Mouse (Mus musculus) cerebellum, adult (tissue): ENCODE results near the gene Btbd3.
A peak's percentile ranks its signal among the peaks of the same experiment; 100 is the strongest.

Experiments
- ATAC-seq: cut with Nextera tagmentation; 2 replicates; pipeline ENCODE4 v1.9.2; 2017; ENCODE audit warnings: mild to moderate bottlenecking, moderate library complexity, mixed read lengths; ENCODE audit not compliant: insufficient number of reproducible peaks, low FRiP score, low TSS enrichment

The Btbd3 gene

GRCm38 (mm10) chr2:138365391-138365790, 109.0 kb downstream of the Btbd3 start:
- ATAC-seq = no peak

GRCm38 (mm10) chr2:138374556-138374955, 118.2 kb downstream of the Btbd3 start:
- peak; percentile 92 for ATAC-seq

- 0 out of 2 replicates have a peak, but pooled peaks have one; percentile 54 for ATAC-seq
These were observed 122.5 kb downstream of the Btbd3 start for GRCm38 (mm10) chr2:138378855-138379254.

- no peak for ATAC-seq
These were observed 128.4 kb downstream of the Btbd3 start for GRCm38 (mm10) chr2:138384762-138385161.

GRCm38 (mm10) chr2:138388591-138388990, 132.2 kb downstream of the Btbd3 start:
- ATAC-seq = peak; percentile 56; the same call in 1 of the 2 replicates

DNA sequence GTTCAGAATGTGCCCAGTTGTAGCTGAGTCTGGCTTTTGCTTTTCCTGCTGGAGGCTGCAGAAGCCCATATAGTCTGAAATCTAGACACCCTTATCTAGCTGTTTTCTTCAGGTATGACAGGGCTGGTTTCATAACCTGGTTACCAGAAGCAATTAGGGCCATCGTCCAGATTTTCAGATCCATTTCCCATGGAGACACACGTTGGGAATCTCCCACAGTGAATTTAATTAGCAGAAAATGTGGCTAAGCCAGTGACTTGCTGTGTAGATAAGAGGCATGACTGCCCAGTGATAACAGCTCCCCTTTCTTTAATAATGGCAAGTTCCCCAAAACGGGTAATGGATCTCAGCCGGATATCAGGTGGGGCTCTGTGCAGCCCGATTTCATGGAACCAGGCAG, 146.7 kb downstream of the Btbd3 start:
- ATAC-seq = peak; percentile 78

- ATAC-seq = peak; percentile 60
These were observed 149.6 kb downstream of the Btbd3 start for GRCm38 (mm10) chr2:138405753-138406528.

DNA sequence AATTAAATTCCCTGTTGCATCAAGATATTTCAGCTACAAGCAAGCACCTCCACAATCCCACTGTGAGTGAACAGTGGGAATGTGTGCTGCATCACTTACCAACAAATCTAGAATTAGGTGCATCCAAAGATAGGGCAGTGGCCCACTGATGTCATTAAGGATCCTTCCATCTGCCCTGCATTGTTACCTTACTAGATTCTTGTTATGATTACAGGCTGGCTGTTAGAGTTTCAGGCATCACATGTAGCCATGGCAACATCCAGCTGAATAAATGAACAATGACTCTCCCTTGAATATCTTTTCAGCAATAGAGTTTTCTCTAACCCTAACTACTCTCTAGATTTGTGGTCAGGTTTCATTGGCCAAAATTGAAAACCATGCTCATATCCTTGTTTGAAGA, 150.3 kb downstream of the Btbd3 start:
- no peak for ATAC-seq

DNA sequence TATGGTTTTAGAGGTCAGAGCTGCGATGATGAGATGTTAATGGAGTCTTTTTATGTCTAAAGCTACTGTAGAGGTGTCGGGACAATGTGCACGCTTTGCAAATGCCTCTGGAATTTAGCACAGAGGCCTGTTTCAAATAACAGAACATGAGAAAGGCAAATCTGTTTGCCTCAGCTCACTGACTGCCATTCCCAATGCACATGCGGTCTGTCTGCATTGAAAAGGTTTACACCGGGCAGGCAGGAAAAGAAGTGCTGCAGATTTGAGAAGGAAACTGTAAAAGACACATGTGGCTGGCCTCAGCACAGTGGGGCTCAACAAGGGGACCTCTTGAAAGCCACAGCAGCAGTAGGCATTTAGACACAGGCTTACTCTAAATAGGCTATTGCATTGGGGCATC, 156.2 kb downstream of the Btbd3 start:
- no peak for ATAC-seq

GRCm38 (mm10) chr2:138422321-138422720, 166.0 kb downstream of the Btbd3 start:
- ATAC-seq = peak; percentile 80

DNA sequence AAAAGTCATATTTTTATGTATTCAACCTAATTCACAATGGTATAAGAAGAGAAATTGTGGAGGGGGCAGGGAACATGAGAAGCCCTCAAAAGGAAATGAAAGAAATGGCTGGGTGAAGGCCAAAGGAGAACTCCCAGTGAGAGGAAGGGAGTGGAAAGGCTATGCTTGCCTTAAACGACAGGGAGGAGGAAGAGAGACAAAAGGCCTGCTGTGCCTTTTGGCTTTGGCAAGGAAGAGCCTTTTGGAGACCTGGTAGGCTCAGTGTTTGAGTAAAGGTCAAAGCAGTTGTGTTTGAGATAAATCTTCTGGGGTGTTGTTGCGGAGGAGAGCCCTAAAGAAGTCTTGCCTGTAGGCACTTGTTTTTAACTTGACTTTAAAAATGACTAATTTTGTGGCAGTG, 175.6 kb downstream of the Btbd3 start:
- peak; percentile 29; the same call in 1 of the 2 replicates for ATAC-seq

- ATAC-seq = no peak
These were observed 190.1 kb downstream of the Btbd3 start for GRCm38 (mm10) chr2:138446466-138446865.

GRCm38 (mm10) chr2:138446943-138447342, 190.6 kb downstream of the Btbd3 start:
- no peak for ATAC-seq

- peak; percentile 45; the same call in 1 of the 2 replicates for ATAC-seq
These were observed 191.3 kb downstream of the Btbd3 start for GRCm38 (mm10) chr2:138447681-138448080.

DNA sequence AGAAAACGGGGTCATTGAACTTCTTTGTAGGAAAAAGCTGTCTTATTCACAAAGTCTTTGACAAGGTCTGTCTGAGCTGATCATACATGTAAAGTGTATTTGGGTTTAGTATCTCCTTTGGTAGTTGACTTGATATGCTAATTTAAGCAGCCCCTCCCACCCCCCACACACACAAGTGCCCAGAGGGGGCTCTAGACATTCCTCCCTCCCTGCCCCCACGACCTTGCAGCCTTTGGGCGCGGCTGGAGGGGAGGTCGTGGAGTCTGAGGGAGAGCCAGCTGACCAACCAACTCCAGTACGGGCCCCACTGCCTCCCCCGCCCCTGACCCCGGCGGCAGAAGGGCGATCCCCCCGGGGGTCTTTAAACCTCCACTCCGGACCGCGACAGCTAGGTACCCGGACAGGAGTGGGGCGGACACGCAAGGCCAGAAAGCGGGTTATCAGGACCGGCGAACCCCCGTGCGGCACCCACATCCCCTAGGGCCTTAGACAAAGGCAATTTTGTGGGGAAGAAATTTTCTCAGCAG, 211.7 kb downstream of the Btbd3 start:
- no peak for ATAC-seq

GRCm38 (mm10) chr2:138473407-138473806, 217.0 kb downstream of the Btbd3 start:
- no peak for ATAC-seq

DNA sequence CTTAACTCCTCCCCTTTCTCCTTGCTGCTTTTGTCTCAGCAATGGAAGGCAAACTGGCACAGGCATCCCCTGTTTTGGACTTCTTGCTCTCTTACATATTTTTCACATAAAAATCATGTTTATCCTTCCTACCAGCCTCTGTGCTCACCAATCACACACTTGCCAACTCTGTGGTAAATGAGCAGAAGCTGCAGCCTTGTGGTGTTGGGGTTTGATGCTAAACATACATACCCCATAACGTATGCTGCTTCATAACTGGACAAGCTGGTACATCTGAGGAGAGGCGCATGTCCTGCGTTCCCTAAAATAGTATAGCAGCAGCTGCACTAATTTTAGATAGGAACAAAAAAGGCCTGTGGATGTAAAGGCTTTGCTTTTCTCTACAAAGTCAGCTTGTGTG, 220.1 kb downstream of the Btbd3 start:
- ATAC-seq = no peak

GRCm38 (mm10) chr2:138477278-138477677, 220.9 kb downstream of the Btbd3 start:
- peak; percentile 98 for ATAC-seq

- ATAC-seq = no peak
These were observed 226.2 kb downstream of the Btbd3 start for GRCm38 (mm10) chr2:138482541-138482940.

- ATAC-seq = no peak
These were observed 228.5 kb downstream of the Btbd3 start for GRCm38 (mm10) chr2:138484871-138485270.

DNA sequence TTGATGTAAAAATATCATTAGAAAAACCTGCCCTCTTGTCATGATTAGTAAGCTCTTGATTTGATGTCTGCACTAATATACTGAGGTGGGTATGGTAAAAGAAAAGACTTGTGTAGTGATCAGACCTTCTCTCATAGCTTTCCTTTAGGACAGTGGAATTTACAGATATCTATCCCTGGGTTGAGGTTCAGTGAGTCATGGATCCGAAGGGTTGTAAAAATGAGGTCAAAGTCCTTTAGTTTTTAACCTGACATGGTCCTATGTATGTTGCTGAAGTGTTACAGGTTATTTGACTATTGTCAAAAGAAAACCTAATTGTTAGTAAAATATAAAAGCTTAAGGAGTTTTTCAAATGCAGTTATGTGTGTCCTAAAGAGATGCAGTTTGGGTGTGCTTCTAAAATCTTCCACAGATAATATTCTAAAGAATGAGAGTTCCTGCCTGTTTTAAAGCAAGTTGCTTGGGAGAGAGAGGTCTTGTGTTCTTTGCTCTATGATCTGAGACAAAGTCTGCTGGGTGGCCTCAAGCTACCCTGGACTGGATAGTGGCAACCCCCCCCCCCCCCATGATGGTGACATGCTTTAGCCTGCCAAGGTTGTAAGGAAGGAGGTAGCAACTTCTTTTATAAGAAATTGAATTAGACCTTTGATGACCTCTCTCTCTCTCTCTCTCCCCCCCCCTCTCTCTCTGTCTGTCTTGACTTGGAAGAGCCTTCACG, 234.5 kb downstream of the Btbd3 start:
- no peak for ATAC-seq
